Mouse (Mus musculus): ENCODE measurements around the gene Rexo2. TPM values are rescaled to one million over a fixed set of nuclear protein-coding genes. Genes with fewer than 3 reads are reported as not detected.

Rexo2 gene
- total RNA-seq, 1 experiment from 2014 or later = 84.2 TPM

GRCm38 (mm10) chr9:48421561-48421960 lies 58.9 kb downstream of the Rexo2 start:
- no peak for ATAC-seq (replicated peaks; ENCODE audit: insufficient number of reproducible peaks, low FRiP score, low TSS enrichment, poor library complexity, severe bottlenecking)

DNA sequence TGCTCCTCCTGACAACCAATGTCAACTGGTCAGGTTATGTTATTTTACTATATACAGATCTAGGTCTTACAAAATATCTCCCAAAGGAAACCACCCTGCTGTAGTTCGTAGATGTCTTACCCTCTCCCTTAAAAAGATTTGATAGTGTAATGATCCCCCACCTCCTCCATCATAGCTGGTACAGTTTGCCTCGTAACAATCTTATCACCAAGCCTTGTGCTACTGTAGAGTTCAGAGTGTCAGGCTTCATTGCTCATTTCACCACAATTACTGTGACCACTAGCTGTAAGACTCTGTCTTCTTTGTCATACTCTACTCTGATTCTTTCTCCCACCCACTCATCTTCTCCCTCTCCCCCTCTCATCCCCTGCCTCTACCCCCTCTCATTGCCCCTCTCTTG lies 59.4 kb downstream of the Rexo2 start:
- no peak for ATAC-seq (replicated peaks; ENCODE audit: insufficient number of reproducible peaks, low FRiP score, low TSS enrichment, poor library complexity, severe bottlenecking)

DNA sequence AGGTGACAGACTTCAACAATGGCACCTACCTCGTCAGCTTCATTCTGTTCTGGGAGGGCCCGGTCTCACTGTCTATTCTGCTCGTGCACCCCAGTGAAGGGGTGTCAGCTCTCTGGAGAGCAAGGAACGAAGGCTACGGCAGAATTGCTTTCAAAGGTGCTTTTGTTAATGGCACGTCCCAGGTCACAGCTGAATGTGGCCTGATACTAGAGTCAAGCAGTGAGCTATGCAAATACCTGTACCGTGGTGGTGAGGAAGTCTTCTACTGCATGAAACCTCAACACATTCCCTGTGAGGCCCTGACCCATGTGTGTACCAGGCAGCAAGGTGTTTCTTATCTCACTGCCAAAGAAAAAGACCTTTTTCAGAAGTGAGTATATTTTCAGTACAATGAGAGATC lies 60.0 kb downstream of the Rexo2 start:
- ATAC-seq (replicated peaks; ENCODE audit: insufficient number of reproducible peaks, low FRiP score, low TSS enrichment, poor library complexity, severe bottlenecking) = no peak

- no peak for ATAC-seq (replicated peaks; ENCODE audit: insufficient number of reproducible peaks, low FRiP score, low TSS enrichment, poor library complexity, severe bottlenecking)
These were observed 61.6 kb downstream of the Rexo2 start for GRCm38 (mm10) chr9:48418829-48419228.

Other genes with a start within 250 kb of the Rexo2 start
- 1.3 to 9.4 TPM (median 6.1 TPM) in 3 replicates for gene Nxpe2, start 127.2 kb downstream of the Rexo2 start, total RNA-seq (2017)
- gene Rbm7, start 14.7 kb upstream of the Rexo2 start, total RNA-seq (2017) = 139 to 205 TPM (median 199 TPM) in 3 replicates
- 13.7 to 22.4 TPM in 2 of 3 replicates, not detected in the other for gene Gm5617, start 14.8 kb upstream of the Rexo2 start, total RNA-seq (2017)
- gene Nnmt, start 124.5 kb upstream of the Rexo2 start, total RNA-seq (2017) = not detected in 3 replicates

Data from monocyte, adult 5-6 weeks (primary cell).